27 mouse cellular contexts compared by ENCODE assay signal in genomic region chr9:121295221-121295620, GRCm38 (mm10).
"Had no signal": no experiment of that assay in that cellular context is flagged by ENCODE, and none has a peak within 500 bp of the region (broad histone marks: within the 10 kb centered on the region; RNA-seq: fewer than 3 reads in every experiment).

No protein-coding gene starts in this region.

- H3K9me3 ChIP-seq: embryonic facial prominence, embryonic 10.5 days; embryonic facial prominence, embryonic 12.5 days; embryonic facial prominence, embryonic 13.5 days; embryonic facial prominence, embryonic 15.5 days; forebrain, embryonic 13.5 days; forebrain, embryonic 15.5 days had no signal

- DNase-seq: cerebellum, adult 2 months; cerebellum, adult 8-10 months; cerebellum, adult 9-10 months; cerebellum, adult 9-11 months; cerebellum, postnatal 10 days; cerebellum, postnatal 14 days; cerebellum, postnatal 25 days; cerebellum, postnatal 36 days; embryo, embryonic 11 days; forebrain, postnatal 0 days; gastrocnemius, postnatal 10 days; gastrocnemius, postnatal 14 days; gastrocnemius, postnatal 25 days; gastrocnemius, postnatal 36 days; heart, adult 18-20 months had no signal

- H3K27me3 ChIP-seq: forebrain, embryonic 13.5 days; forebrain, embryonic 15.5 days had no signal

- H3K36me3 ChIP-seq: embryonic facial prominence, embryonic 10.5 days; embryonic facial prominence, embryonic 12.5 days; embryonic facial prominence, embryonic 13.5 days; embryonic facial prominence, embryonic 15.5 days; forebrain, embryonic 10.5 days; forebrain, embryonic 12.5 days; forebrain, embryonic 15.5 days had no signal

- H3K4me2 ChIP-seq: embryonic facial prominence, embryonic 12.5 days; embryonic facial prominence, embryonic 13.5 days; embryonic facial prominence, embryonic 15.5 days; forebrain, embryonic 12.5 days; forebrain, embryonic 13.5 days; forebrain, embryonic 15.5 days had no signal

- ATAC-seq: forebrain, embryonic 13.5 days; forebrain, embryonic 14.5 days; forebrain, embryonic 15.5 days; forebrain, embryonic 16.5 days; forebrain, postnatal 0 days had no signal

- H3K9ac ChIP-seq: embryonic facial prominence, embryonic 12.5 days; embryonic facial prominence, embryonic 13.5 days; embryonic facial prominence, embryonic 15.5 days; forebrain, embryonic 12.5 days; forebrain, embryonic 13.5 days; forebrain, embryonic 15.5 days; forebrain, postnatal 0 days had no signal

- H3K27ac ChIP-seq: embryonic facial prominence, embryonic 10.5 days; embryonic facial prominence, embryonic 12.5 days; embryonic facial prominence, embryonic 13.5 days; embryonic facial prominence, embryonic 15.5 days; forebrain, embryonic 10.5 days; forebrain, embryonic 12.5 days; forebrain, embryonic 13.5 days; forebrain, embryonic 15.5 days; gastrocnemius, adult 2 months had no signal

- H3K4me3 ChIP-seq: embryonic facial prominence, embryonic 10.5 days; embryonic facial prominence, embryonic 12.5 days; embryonic facial prominence, embryonic 13.5 days; embryonic facial prominence, embryonic 15.5 days; erythroblast, embryonic 14.5 days; forebrain, embryonic 10.5 days; forebrain, embryonic 12.5 days; forebrain, embryonic 13.5 days; forebrain, embryonic 15.5 days; gastrocnemius, adult 2 months had no signal
